Mouse (Mus musculus): Measurements from ENCODE around the gene Gm5640.
"Not testable (repeated sequence)": the region's sequence is repeated elsewhere in the genome, so short reads cannot be mapped to it uniquely, and the experiment has no call there.

Gene Gm5640

DNA sequence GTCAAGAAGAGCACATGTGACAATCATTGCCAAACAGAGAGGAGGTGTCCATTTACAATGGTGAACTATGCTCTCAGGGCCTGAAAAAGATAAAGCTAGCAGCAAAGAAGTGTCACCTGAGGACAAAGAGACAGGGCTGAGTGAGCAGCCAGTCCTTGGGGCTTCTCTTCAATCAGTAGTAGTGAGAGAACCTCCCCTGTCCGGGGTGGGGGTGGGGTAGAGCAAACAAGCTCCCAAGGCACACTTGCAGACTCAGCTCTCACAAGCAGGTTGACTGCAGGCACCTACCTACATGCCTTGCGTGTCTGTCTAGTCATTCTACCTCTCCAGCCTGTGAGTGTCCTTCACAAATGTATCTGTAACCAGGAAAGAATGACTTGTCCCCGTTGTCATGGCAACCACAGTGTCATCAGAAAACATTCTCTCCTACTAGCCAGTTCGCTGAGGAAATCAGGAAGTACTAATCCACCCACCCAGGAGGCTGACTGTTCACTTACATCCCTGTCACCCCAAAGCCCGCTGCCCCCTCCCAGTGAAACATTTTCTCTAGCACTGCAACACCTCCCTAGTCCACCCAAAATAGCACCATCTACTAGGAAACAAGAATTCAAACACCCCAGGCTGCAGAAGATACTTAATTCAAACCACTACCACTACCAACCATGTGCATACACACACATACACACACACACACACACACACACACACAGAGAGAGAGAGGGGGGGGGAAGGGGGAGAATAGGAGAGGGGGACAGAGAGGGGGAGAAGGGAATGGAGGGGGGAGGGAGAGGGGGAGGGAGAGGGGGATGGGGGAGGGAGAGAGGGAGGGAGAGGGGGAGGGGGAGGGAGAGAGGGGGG is at the start of gene Gm5640:
TSS of gene Gm5640 (minus strand) at position 170 of the 858 bp plus-strand sequence.
- not testable (repeated sequence) for DNase-seq

DNA sequence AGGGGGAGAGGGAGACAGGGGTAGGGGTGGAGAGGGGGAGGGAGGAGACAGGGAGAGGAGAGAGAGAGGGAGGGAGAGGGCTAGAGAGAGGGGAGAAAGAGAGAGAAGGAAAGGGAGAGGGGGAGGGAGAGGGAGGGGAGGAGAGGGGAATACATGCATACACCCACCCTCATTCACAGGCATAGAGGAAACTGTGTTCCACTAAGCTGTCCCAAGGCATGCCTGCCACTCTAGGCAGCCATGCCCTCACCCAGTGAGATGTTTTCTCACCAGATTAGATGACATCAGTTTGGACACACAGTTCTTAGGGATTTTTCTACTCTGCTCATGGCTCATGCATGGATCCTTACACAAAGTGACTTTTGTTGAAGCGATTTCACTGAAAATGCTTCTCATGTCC is 958 bp upstream of the Gm5640 start:
- DNase-seq: not testable (repeated sequence)

DNA sequence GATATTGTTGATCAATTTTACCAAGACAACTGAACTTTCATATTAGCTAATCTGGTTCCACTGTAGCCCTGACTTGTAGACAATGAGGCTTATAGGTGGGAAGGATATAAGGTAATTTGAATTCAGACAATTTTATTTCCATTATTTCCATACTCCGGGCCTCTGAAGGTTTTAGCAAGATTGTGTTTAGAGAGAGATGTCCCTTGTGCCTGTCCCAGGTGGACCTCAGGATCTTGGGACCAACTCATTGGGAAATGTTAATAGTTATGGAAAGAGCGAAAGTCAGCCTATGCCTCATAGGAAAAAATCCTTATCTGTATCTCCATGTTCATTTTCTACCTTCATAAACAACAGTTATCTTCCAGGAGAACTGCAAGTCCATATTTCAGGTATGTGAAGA is 53.1 kb downstream of the Gm5640 start, which contains the start of gene Olfr1325:
TSS of gene Olfr1325 (plus strand) at position 301 of the 400 bp plus-strand sequence.
- no peak for DNase-seq

Measured in kidney, postnatal 4 days (tissue).